Mouse (Mus musculus) erythroid progenitor cell, adult 5-6 weeks (primary cell): Measurements from ENCODE around the gene Gpr4. TPM values are rescaled to one million over a fixed set of nuclear protein-coding genes. Genes with fewer than 3 reads are reported as not detected.

Experiments
- ATAC-seq: replicated peaks from 2 replicates; pipeline ENCODE4 v1.8.0; 2016; ENCODE audit warnings: moderate number of reproducible peaks, mild to moderate bottlenecking, moderate TSS enrichment, inconsistent platforms; ENCODE audit not compliant: poor library complexity, low FRiP score, severe bottlenecking
- total RNA-seq, 2 experiments: library from RNA; stranded (forward) in 1 of 2; stranded (reverse) in 1 of 2; fragments of 150-400 nt in 1 of 2; fragments of 186-747, 209-891 nt in 1 of 2; gene quantifications; 2 replicates each; pipeline versions ENCODE4 v1.2.3 to v1.2.4; 2015 to 2017; ENCODE audit warnings: low replicate concordance in 2 of 2

The Gpr4 gene
- total RNA-seq, 2 experiments from 2014 or later, result not detected

DNA sequence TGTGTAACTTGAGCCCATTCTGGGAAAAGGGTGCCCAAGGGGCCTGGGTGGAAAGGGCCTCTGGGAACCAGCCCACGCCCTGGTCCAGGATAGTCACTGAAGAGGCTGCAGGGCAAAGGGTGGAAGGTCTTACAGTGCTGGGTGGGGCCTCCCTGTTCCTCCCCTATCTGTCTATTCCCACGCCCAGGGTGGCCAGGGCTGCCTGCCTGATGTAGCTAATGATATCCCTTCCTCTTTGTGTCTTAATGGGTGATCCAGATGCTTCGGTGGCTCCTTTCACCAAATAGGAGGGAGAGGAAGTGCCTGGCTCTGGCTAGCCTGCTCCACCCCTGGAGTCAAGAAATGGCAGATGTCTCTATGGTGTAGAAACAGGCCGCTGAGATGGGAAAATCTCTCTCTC is 12.6 kb downstream of the Gpr4 start:
- ATAC-seq, result peak; percentile 44

DNA sequence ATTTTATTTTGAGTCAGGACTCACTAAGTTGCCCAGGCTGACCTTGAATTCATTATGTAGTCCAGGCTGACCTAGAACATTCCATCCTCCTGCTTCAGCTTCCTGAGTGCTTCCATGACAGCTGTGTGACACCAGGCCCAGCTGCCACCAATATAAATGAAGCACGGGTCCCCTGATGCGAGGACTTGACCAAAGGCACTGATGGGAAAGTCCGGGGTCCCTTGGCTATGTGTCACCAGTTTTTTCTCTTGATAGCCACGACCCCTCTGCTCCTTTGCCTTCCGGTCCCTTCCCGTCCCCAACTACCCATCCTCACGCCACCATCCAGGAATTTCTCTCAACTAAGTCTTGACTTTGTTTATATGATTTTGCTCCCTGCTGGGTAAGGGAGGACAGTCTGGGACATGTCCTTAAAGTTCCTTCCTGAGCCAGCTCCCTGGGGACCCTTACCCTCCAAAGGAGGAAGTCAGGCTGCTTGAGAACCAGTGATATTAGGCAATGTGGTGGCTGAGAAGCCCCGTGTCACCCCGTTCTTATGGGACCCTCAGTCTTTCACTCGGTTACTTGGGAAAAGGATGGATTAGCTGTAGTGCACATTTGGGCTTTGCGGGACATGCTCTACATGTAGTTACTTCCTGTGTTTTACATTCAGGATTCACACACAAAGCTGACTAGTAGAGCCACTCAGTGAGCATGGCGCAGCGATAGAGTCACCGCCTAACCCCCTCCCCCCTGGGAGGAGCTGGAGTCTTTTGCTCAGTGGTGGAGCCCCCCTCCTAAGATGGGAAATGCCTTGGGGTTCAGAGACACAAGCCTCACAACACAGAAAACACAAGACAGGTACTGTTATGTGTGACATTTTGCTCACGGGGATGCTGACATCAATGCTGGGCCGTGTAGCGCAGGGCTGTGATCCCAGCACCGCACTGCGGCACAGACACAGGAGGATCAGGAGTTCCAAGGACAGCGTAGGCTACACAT is 14.8 kb downstream of the Gpr4 start:
- peak; percentile 21 for ATAC-seq

DNA sequence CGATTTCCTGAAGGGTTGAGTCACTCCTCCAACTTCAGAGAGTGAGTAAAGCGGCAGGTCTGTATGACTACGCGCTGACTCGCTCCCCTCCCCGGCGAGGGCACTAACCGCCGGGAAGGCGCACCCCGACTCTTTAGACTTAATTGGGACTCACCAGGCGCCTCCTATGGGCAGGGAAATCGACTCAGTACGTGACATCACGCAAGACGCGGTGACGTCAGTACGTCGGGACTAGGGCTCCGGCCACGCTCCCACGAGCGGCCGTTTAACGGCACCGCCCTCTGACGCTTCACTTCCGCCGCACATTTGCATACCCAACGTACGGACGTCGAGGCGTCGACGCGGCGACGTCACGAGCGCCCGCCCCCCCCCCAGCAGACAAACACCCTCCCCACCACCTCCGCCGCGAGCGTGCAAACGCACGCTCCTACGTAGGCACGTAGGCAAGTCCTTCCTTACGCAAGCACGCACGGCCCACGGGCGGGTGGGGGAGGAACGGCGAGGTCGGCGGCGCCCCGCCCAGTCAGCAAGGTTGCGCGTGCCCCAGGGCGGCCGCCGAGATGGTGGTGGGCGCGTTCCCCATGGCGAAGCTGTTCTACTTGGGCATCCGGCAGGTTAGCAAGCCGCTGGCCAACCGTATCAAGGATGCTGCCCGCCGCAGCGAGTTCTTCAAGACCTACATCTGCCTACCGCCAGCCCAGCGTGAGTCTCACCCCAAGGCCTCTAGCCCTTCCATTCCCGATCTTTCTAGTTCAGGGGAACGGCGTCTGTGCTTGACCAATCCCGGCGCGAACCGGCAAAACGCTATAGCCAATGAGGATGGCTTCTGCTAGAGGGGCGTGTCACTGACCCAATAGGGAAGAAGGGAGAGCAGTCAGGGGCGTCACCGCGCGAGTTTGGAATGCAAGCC is 15.8 kb downstream of the Gpr4 start, which contains the start of gene Opa3:
Gene Opa3 (plus strand): TSS at position 452 of the 910 bp plus-strand sequence.
- ATAC-seq, result peak; percentile 75

DNA sequence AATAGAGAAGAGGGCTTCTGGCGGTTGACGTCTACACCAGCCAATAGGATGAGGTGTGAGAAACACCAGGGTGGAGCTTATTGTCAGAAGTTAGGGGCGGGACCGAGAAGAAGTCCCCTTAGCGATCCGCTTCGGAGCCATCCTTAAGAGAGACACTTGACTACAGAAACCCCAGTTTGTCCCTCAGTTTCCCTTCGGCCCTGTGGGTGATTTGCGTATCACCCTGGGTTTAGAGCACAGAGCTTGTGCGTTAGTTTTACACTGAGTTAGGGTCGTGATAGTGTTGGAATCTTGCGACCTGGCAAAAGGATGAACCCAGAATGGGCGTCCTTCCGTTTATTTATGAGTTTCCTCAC is 16.4 kb downstream of the Gpr4 start:
- ATAC-seq, result no peak

DNA sequence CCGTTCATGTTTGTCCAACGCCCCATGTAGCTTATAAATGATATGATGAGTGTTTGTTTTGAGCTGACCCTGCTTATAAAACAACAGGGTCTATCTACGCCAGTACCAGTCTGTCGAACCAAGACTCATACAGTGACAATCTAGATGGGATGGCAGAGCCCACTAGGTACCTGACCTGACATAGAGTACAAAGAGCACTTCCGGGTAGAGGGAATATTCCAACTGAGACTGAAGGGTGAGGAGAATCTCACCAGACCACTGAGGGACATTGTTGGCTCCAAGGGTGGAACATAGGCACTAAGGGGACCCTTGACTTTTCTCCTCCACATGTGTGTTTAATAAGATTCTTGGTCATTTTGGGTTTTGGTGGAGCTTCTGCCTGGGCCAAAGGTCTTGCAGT is 17.1 kb downstream of the Gpr4 start:
- ATAC-seq, result 0 out of 2 replicates have a peak, but pooled peaks have one; percentile 0

DNA sequence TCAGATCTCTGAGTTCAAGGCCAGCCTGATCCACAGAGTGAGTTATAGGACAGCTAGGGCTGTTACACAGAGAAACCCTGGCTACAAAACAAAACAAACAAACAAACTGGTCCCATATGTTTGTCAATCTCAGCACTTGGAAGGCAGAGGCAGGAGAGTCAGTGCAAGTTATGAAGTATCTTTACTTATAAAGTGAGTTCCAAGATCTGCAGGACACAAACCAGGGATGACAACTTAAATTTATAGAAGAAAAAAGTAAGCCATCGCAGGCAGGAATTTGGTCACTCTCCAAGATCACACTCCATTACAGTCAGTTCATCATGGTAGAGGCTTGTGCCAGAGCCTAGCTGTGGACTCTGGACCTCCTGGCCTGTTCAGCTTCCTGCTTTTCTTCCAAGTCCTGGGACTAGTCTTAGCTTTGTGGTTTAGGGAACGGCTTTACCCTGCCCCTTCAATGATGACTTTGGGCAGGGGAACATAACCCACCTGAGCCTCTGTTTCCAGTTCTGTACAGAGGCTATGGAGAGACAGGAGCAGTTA is 17.8 kb downstream of the Gpr4 start:
- no peak for ATAC-seq

DNA sequence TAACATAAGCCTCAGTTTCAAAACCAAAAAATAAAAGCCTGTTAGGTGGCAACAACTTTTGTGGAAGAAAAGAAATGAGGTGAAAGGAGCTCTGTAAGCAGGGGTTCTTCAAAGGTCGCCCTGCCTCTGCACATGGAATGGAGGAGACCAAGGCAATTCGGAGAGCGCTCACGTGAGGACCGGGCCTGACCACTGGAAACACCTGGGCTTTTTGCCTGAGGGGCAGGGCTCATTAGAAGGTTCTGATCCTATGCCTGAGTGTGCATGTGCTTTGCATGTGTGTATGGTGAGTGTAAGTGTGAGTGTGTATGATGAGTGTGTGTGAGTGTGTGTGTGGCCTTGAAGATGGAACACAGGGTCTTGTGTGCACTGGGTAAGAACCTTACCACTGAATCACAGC is 18.6 kb downstream of the Gpr4 start:
- no peak for ATAC-seq

DNA sequence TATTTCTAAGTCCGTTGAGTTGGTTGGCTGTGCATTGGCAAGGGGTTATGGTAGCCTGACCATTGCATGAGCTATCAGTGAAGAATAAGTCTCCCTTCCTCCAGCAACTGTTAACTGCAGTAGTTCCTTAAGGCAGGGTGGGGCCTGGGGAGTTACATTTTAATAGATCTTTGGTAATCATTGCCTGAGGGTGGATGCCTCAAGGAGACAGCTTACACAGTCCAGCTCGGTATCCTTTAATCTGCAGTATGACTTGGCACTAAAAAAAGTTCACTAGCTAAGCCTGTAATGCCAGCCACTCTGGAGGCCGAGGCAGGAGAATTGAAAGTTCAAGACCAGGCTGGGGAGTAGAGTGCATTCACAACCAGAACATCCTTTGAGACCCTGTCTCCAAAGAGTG is 19.5 kb downstream of the Gpr4 start:
- no peak for ATAC-seq

DNA sequence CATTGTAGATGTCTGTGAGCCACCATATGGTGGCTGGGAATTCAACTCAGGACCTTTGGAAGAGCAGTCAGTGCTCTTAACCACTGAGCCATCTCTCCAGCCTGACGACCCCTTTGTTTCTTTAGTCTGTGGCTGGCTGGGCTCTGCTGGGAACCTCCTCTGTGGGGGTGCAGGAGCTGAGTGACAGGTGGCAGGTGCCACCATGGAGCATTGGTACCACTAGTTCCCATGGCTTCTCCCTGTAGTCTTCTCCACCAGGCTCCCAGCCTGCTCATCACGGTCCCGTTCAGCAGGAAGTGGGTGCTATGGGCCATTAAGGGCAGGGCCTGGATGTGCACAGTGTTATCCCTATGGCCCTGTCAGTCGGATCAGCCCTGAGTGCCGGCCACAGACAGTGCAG is 22.3 kb downstream of the Gpr4 start:
- no peak for ATAC-seq

DNA sequence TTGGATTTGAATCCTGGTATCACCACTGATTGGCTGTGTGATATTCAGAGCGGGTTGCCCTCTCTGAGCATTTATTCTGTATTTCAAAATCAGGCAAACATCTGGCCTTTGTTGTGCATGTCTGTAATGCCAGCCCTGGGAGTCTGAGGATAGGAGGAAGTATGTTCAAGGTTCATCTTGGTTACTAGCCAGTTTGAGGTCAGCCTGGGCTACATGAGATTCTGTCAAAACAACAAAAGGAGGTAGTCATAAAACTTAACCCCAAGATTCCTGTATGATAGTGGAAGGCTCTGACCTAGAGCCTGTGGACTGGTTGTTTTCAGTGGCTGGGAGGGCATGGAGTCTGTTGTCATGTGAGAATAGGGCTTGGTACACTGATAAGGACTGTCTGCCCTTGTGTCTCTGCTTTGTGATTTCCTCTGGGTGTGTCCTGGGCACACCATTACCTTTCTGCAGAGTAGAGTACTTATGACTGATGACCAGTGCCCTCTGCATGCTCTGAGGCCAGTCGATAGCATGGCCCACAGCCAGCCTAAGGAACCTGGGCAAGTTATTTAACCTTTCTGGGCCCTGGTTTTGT is 22.8 kb downstream of the Gpr4 start:
- ATAC-seq, result no peak

DNA sequence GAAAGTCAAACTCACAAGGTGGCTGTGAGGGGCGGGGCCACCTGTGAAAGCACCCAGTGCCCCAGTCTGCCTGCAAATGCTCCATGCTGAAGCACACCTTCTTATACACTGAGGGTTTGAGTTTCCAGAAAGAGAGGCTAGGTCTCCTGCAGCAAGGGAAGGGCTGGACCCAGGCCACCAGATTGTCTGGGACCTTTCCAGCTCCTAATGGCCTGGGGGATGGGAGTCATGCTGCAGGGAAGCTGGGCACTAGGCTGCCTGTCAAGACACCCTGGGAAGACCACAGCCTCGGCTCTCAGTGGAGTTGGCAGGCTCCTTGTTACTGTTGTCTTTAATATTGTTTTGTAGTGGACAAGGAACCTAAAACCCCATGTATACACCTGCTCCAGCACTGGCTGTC is 24.1 kb downstream of the Gpr4 start:
- ATAC-seq, result no peak

DNA sequence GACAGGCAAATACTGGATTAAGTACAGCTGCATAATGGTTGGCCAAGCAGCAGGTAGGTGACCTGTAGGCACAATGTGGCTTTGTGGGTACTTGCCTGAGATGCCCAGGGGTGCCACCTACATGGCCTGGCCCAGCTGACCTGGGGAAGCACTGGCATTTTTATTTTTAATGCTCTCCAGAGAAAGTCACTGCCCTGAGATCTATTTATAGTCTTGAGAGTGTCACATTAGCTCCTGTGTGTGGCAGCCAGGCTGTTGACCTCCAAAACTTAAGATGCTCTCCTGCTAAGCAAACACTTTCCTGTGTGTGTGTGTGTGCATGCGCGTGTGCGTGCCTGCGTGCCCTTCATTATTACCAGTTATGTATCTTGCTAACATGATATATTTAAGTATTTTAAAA is 26.0 kb downstream of the Gpr4 start:
- no peak for ATAC-seq

DNA sequence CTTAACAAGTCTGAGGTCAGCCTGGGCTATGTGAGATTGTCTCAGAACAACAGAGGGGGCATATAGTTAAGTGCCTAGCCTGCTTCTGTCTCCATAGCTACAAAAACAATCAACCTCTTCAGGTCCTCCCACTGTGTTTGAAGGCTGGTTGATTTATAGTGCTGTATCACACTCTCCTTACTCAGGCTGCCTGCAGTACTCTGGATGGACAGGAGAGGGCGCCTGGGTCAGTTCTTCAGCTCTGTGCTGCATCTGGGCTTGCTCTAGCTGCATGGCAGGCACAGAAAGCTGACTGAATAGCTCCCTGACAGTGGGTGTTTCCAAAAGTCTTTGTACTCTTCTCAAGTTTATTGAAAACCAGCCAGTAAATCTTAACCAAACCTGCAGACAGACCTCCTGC is 27.1 kb downstream of the Gpr4 start:
- ATAC-seq, result peak; percentile 87

DNA sequence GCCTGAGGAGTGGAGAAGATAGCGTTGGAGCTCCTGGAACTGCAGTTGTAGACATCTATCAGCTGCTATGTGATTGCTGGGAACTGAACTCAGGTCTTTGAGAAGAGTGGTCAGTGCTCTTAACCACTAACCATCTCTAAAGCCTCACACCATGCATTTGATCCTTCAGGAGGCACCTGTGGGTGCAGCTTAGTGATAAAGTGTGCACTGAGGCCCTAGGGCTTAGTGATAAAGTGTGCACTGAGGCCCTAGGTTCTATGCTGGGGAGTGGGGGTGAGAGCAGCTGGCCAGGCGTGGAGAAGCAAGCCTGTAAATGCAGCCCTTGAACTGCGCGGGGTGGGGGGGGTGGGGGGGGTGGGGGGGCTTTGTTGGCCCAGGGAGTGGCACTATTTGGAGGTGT is 27.6 kb downstream of the Gpr4 start:
- peak; percentile 56 for ATAC-seq

DNA sequence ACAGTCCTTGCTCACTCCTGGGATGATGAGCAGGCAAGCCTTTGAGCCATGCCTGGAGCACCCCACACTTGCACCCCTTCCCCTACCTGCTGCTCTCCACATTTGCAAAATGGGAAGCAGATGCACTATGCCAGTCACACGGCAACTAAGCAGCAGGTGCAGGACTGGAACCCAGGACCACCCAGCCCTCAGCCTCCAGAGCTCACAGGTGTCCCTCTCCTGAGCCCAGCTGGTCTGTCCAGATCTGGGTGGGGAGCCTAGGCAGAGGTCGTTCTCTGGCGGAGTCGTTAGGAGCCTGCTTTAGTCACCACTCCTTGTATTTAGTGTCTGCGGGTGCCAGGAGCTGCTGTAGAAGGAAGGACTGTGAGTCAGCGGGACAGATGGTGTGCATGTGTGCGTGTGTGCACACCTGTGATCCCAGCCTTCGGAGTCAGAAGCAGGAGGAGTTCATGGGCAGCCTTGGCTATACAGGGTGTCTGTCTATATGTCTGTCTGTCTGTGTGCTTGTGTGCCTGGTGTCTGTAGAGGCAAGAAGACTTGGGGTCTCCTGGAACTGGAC is 28.6 kb downstream of the Gpr4 start:
- ATAC-seq, result no peak

DNA sequence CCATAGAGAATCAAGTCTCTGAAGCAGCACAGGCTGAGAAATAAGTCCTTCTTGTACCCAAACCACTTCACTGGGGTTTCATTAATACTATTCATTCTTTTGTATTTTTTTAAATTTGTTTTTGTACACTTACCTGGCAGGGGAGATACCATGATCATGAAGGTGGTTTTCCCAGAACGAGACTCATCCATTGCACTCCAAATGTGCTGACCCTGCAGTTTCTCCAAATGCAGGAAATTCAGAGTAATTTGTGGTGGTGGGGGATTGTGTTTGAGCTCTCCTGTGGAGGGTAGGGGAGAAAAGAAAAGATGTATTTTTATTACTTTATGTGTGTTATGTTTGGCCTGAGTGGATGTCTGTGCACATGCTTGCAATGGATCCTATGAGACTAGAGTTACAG is 29.7 kb downstream of the Gpr4 start:
- no peak for ATAC-seq

DNA sequence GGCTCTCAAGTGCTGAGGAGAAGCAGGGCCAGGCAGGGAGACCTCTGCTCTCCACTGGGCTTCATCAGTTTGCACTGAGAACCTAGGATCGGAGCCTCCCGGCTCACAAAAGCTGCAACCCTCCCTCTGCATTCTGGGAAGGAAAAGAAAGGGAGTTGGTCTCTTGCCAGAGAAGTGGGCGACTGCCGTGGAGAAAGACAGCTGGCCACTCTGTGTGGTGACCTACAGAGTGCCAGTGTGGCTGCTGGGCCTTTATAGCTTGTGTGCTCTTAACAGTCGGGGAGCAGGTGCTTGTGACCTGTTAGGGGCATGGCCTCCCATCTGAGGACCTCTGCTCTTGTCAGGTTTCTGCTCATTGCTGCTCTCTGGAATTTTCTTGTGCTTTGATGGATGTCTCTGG is 31.5 kb downstream of the Gpr4 start:
- ATAC-seq, result no peak

DNA sequence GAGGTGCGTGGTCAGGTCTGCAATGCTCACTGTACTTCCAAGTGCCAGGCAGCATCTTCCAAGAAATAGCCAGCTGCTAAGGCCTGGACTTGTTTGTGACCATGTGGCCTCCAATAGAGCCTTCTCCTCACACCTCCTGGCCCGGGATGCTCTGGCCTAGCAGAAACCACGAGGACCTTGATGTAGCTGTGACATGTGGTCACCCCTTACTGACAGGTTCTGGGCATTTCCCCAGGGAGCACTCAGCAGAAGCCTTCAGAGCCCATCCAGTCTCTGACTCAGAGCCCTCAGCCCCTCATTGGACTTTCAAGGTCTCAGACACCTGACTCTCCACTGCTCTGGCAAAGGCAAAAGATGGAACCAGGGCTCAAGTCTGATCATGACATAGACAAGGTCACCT is 32.7 kb downstream of the Gpr4 start:
- ATAC-seq, result no peak

DNA sequence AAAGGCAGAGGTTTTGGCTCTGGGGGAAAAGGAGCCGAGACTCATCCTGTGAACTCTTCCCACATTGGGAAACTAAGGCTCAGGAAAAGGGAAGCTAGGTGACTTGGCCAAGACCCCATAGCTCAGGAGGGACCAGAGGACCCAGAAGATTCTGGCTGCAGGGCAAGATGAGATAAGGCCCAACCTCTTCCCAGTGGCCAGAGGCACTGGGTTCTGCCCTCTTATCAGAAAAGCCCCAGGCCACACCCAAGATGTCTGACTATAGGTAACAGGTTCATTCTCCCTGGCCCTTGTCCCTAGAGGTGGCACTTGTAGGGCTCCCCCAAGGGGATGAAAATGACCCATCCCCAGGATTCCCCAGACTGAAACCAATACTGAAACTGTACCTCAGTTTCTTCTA is 34.5 kb downstream of the Gpr4 start:
- peak; percentile 84 for ATAC-seq

DNA sequence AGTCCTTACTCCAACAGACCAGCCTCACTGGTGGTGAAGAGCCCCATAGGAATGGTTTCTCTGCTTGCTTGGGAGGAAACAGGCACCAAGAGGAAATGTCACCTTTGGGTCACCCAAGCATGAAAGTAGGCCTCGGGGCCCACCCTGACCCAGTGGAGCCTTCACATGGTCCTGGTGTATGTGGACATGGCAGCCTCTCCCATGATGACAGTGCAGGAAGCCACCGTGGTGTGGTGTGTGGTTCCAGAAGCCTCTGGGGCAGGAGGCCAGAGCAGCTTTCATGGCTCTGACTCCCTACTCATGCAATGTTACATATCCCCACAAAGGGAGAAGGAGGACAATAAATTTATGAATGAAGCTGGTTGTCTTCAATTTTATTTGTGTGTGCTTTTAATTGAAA is 35.2 kb downstream of the Gpr4 start:
- ATAC-seq, result no peak
